Mouse (Mus musculus): Measurements from ENCODE around the gene Il10rb.

DNA sequence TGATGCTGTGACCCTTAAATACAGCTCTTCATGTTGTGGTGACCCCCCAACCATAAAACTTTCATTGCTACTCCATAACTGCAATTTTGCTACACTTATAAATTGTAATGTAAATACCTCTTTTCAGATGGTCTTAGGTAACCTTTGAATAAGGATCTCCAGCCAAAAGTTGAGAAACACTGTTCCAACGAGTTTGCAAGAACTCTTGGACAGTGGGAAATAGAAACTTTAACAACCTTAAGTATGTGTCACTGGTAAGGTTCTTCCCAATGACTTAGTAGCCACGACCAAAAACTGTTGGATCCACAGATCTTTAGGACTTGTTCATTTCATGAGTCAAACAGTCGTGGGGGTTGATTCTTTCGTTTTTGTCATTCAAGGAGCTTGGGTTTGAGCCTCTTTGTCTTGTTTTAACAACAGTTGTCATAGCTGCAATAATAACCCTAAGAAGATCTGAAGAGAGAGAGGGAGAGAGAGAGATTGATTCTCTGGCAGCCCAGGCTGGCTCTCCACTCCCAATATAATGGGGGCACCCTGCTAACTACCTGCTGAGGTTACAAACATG lies 58.0 kb downstream of the Il10rb start:
- TF ChIP-seq CTCF (IDR thresholded peaks at IDR 0.05; ENCODE audit: control insufficient read depth, insufficient read depth, low read length): no peak
- no peak for TF ChIP-seq POLR2A (IDR thresholded peaks at IDR 0.05; ENCODE audit: borderline replicate concordance, control insufficient read depth, low read depth, low read length)
